ENCODE assay signal across 8 mouse cellular contexts in the genomic region with DNA sequence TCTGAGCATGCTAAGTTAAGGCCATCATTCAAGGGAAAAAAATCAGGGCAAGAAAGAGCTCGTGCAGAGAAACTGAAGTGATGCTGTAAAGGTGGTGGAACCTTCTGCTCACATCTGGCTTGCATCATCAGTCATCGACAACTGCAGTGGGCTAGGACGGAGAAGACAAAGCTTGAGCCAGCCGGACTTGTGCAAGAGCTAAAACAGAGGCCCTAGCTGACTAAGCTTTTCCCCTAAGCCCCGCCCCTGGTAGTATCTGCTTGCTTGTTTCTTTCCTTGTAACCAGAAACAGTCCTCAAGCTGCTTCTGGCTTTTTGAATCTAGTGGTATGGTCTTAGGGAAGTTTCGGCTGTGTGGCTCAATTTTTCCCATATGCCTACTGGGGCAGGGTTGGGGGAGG. TPM values are rescaled to one million over a fixed set of nuclear protein-coding genes. Genes with fewer than 3 reads are reported as not detected.
DNase-seq lines count a peak whose midpoint lies in the region; TF ChIP-seq lines count a peak whose summit lies in the region.

No protein-coding gene starts in this region.

- TF ChIP-seq CTCF in gastrocnemius, adult 2 months (IDR thresholded peaks at IDR 0.05), result no peak

- H3K36me3 ChIP-seq in limb, embryonic 10.5 days, result peaks cover 14% of the 10 kb centered on the region

- H3K4me1 ChIP-seq in limb, embryonic 10.5 days, result peaks cover 11% of the 10 kb centered on the region

- H3K9me3 ChIP-seq in limb, embryonic 10.5 days (replicated peaks), result no peaks in the 10 kb centered on the region

- peak overlapping the region; percentile 16; the same call in 1 of the 2 replicates for H3K27ac ChIP-seq in gastrocnemius, adult 2 months
- H3K27ac ChIP-seq in limb, embryonic 10.5 days, result no peak overlapping the region; the same call in 1 of the 2 replicates

- WGBS in limb, embryonic 10.5 days, result 44% methylated on average over 6 of the region's 6 CpGs

- no peak overlapping the region for H3K4me3 ChIP-seq in gastrocnemius, adult 2 months
- no peak overlapping the region for H3K4me3 ChIP-seq in limb, embryonic 10.5 days

- peaks cover 84% of the 10 kb centered on the region for H3K27me3 ChIP-seq in limb, embryonic 10.5 days (ENCODE audit: low read depth, poor library complexity, severe bottlenecking)

- peak; percentile 19 for DNase-seq in urinary bladder, postnatal 25 days (ENCODE audit: low spot score)
- no peak for DNase-seq in urinary bladder, postnatal 4 days (ENCODE audit: low spot score in 2 of 2)
- peak; percentile 65 for DNase-seq in gastrocnemius, adult 2 months
- DNase-seq in limb, embryonic 10.5 days (ENCODE audit: low spot score), result peak; percentile 50
- no peak for DNase-seq in ovary, postnatal 10 days (ENCODE audit: low spot score)
- no peak for DNase-seq in cerebellum, adult 11-12 months
- no peak for DNase-seq in thymus, postnatal 36 days
- DNase-seq in right cerebral cortex, adult 18-20 months, result no peak

- intact Hi-C loops in gastrocnemius, adult 2 months (cut with DNase I), result loop anchor here (10.0 kb wide), 1 partner anchor 57 kb away; no protein-coding TSS in a partner anchor

RNA-seq across cellular contexts. Expression of gene Tmem164, which starts 56.5 kb away (rescaled TPM):
- 1 to 10 TPM; 1.7 to 2.9 TPM for total RNA-seq in gastrocnemius, adult 2 months (2021)
- polyA plus RNA-seq in limb, embryonic 10.5 days (2016; fragmentation: Nextera tagmentation; extraction: Ambion mirVana), result 73.8 and 79.2 TPM in 2 replicates

Comparison
In these comparisons a context has a peak if more than half of its experiments do, and no peak if none do; other contexts are left out.
1. DNase-seq: peak in urinary bladder, postnatal 25 days (single experiment), gastrocnemius, adult 2 months (single experiment) and limb, embryonic 10.5 days (single experiment); none in urinary bladder, postnatal 4 days (0 of 2), ovary, postnatal 10 days (single experiment), cerebellum, adult 11-12 months (single experiment), thymus, postnatal 36 days (0 of 2) and right cerebral cortex, adult 18-20 months (single experiment).